Mouse (Mus musculus) liver, postnatal 0 days (tissue): ENCODE measurements around the gene Apbb1ip.

Experiments used
- CTCF ChIP-seq: sonication (generic); IDR thresholded peaks from 2 replicates; pipeline ENCODE4 v1.5.1; 2016; ENCODE audit warnings: antibody characterized with exemption, low read depth
- EP300 ChIP-seq: IDR thresholded peaks from 2 replicates; pipeline ENCODE4 v1.6.1; 2016; ENCODE audit warnings: antibody characterized with exemption, low read depth, mild to moderate bottlenecking

DNA sequence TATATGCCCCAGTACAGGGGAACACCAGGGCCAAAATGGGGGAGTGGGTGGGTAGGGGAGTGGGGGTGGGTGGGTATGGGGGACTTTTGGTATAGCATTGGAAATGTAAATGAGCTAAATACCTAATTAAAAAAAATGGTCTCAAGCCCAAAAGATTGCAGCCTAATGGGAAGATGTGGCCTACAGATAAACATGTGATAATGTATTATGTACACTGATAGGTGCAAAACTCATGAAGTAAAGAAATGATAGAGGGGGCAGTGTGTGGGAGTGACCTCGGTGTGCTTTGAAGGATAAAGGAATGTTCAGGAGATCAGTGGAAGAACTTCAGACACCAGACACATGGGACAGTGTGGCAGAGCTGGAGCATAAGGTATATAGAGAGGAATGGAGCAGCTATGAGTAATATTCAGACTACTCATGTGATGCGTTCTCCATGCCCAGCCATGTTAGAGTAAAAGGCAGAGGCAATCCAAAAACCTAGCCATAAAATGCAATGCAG lies 9.3 kb downstream of the Apbb1ip start:
- TF ChIP-seq CTCF = no peak
- no peak for TF ChIP-seq EP300
